Comparison of ENCODE assay signal across 12 mouse cellular contexts in the genomic region with DNA sequence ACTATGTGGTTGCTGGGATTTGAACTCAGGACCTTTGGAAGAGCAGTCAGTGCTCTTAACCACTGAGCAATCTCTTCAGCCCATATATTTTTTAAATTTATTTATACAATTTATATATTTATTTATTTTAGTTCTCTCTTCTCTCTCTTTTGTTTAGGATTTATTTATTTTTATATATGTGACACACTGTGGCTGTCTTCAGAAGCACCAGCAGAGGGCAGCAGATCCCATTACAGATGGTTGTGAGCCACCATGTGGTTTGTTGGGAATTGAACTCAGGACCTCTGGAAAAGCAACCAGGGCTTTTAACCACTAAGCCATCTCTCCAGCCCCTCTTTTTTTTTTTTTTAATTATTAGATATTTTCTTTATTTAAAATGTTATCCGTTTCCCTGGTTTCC. TPM values are rescaled to one million over a fixed set of nuclear protein-coding genes. Genes with fewer than 3 reads are reported as not detected.
DNase-seq lines count a peak whose midpoint lies in the region; ATAC-seq lines count a peak whose summit lies in the region.
"Had no signal": no experiment of that assay in that cellular context is flagged by ENCODE, and none has a peak within 500 bp of the region (broad histone marks: within the 10 kb centered on the region; RNA-seq: fewer than 3 reads in every experiment).

No protein-coding gene starts in this region.

- no peaks in the 10 kb centered on the region for H3K36me3 ChIP-seq in forebrain, embryonic 11.5 days (ENCODE audit: control insufficient read depth, insufficient read depth, low read length)
- H3K36me3 ChIP-seq: embryonic facial prominence, embryonic 15.5 days; limb, embryonic 12.5 days; stomach, embryonic 15.5 days had no signal

- no peaks in the 10 kb centered on the region for H3K27me3 ChIP-seq in forebrain, embryonic 11.5 days (ENCODE audit: control insufficient read depth, insufficient read depth, low read length)
- H3K27me3 ChIP-seq: embryonic facial prominence, embryonic 15.5 days; limb, embryonic 12.5 days; stomach, embryonic 15.5 days had no signal

- WGBS in forebrain, embryonic 11.5 days: 86% methylated on average over 1 of the region's 1 CpGs

- no peaks in the 10 kb centered on the region for H3K9me3 ChIP-seq in forebrain, embryonic 11.5 days (ENCODE audit: control insufficient read depth, low read length)
- H3K9me3 ChIP-seq: embryonic facial prominence, embryonic 15.5 days; limb, embryonic 12.5 days; stomach, embryonic 15.5 days had no signal

- no peak overlapping the region for H3K4me3 ChIP-seq in forebrain, embryonic 11.5 days (ENCODE audit: low read depth, low read length)
- H3K4me3 ChIP-seq: embryonic facial prominence, embryonic 15.5 days; limb, embryonic 12.5 days; stomach, embryonic 15.5 days had no signal

- H3K4me2 ChIP-seq in forebrain, embryonic 11.5 days (ENCODE audit: low read depth, low read length, severe bottlenecking): no peak overlapping the region
- H3K4me2 ChIP-seq: embryonic facial prominence, embryonic 15.5 days; limb, embryonic 12.5 days; stomach, embryonic 15.5 days had no signal

- H3K4me1 ChIP-seq in forebrain, embryonic 11.5 days (replicated peaks; ENCODE audit: control insufficient read depth, insufficient read depth, low read length): no peaks in the 10 kb centered on the region
- H3K4me1 ChIP-seq: embryonic facial prominence, embryonic 15.5 days; limb, embryonic 12.5 days; stomach, embryonic 15.5 days had no signal

- peak; percentile 20 to 22 for DNase-seq in cerebellum, adult 18-20 months
- no peak for DNase-seq in cerebellum, adult 11-12 months
- DNase-seq in kidney, postnatal 4 days: peak; percentile 46 to 55
- no peak for DNase-seq in kidney, adult 18-20 months
- peak; percentile 48 for DNase-seq in adipocyte (ENCODE audit: low spot score)
- peak; percentile 27 for DNase-seq in mesoderm, embryonic 11.5 days (ENCODE audit: low read depth, low spot score)
- DNase-seq in forebrain, embryonic 11.5 days (ENCODE audit: low spot score): no peak

- H3K9ac ChIP-seq in forebrain, embryonic 11.5 days (ENCODE audit: low read length): no peak overlapping the region
- H3K9ac ChIP-seq: embryonic facial prominence, embryonic 15.5 days; limb, embryonic 12.5 days; stomach, embryonic 15.5 days had no signal

- ATAC-seq in forebrain, embryonic 11.5 days (replicated peaks; ENCODE audit: low FRiP score): no peak
- ATAC-seq in erythroid progenitor cell, adult 5-6 weeks (replicated peaks; ENCODE audit: low FRiP score, poor library complexity, severe bottlenecking): no peak

- no peak overlapping the region for H3K27ac ChIP-seq in forebrain, embryonic 11.5 days (ENCODE audit: low read depth, low read length)
- H3K27ac ChIP-seq: embryonic facial prominence, embryonic 15.5 days; limb, embryonic 12.5 days; stomach, embryonic 15.5 days had no signal

RNA-seq across cellular contexts. Expression of gene Rhot1, which starts 8.5 kb away (rescaled TPM):
- 63.1 and 73.7 TPM in 2 replicates for polyA plus RNA-seq in forebrain, embryonic 11.5 days (2014; fragmentation: Nextera tagmentation; extraction: Ambion mirVana)
- 10.1 and 14.4 TPM in 2 replicates for total RNA-seq in erythroid progenitor cell, adult 5-6 weeks (2015; ENCODE audit: low replicate concordance)
- total RNA-seq in erythroid progenitor cell, adult 5-6 weeks (2017; ENCODE audit: low replicate concordance): 3.4 and 10.5 TPM in 2 replicates

RNA-seq across cellular contexts. Expression of gene Rnf135, which starts 16.7 kb away (rescaled TPM):
- 3.0 and 3.3 TPM in 2 replicates for polyA plus RNA-seq in forebrain, embryonic 11.5 days (2014; fragmentation: Nextera tagmentation; extraction: Ambion mirVana)
- total RNA-seq in erythroid progenitor cell, adult 5-6 weeks (2015; ENCODE audit: low replicate concordance): 1.7 and 3.6 TPM in 2 replicates
- 1.5 TPM in 1 of 2 replicates, not detected in the other for total RNA-seq in erythroid progenitor cell, adult 5-6 weeks (2017; ENCODE audit: low replicate concordance)

RNA-seq across cellular contexts. Expression of gene Adap2, which starts 46.4 kb away (rescaled TPM):
- 0.24 and 0.68 TPM in 2 replicates for polyA plus RNA-seq in forebrain, embryonic 11.5 days (2014; fragmentation: Nextera tagmentation; extraction: Ambion mirVana)
- total RNA-seq in erythroid progenitor cell, adult 5-6 weeks (2015; ENCODE audit: low replicate concordance): 2.5 TPM in 1 of 2 replicates, not detected in the other
- 1.5 and 1.8 TPM in 2 replicates for total RNA-seq in erythroid progenitor cell, adult 5-6 weeks (2017; ENCODE audit: low replicate concordance)
- total RNA-seq: hematopoietic stem cell, adult 5-6 weeks had no signal

RNA-seq across cellular contexts. Expression of gene Tefm, which starts 58.4 kb away (rescaled TPM):
- polyA plus RNA-seq in forebrain, embryonic 11.5 days (2014; fragmentation: Nextera tagmentation; extraction: Ambion mirVana): 31.8 and 32.1 TPM in 2 replicates
- 2.9 and 3.4 TPM in 2 replicates for total RNA-seq in erythroid progenitor cell, adult 5-6 weeks (2015; ENCODE audit: low replicate concordance)
- 3.7 and 5.8 TPM in 2 replicates for total RNA-seq in erythroid progenitor cell, adult 5-6 weeks (2017; ENCODE audit: low replicate concordance)

Comparison
In these comparisons a context has a peak if more than half of its experiments do, and no peak if none do; other contexts are left out.
1. DNase-seq: peak in cerebellum, adult 18-20 months (2 of 2), kidney, postnatal 4 days (2 of 2), adipocyte (single experiment) and mesoderm, embryonic 11.5 days (single experiment); none in cerebellum, adult 11-12 months (single experiment), kidney, adult 18-20 months (single experiment) and forebrain, embryonic 11.5 days (single experiment).